Mouse (Mus musculus): ENCODE data around the gene Olfr464.

Gene Olfr464

DNA sequence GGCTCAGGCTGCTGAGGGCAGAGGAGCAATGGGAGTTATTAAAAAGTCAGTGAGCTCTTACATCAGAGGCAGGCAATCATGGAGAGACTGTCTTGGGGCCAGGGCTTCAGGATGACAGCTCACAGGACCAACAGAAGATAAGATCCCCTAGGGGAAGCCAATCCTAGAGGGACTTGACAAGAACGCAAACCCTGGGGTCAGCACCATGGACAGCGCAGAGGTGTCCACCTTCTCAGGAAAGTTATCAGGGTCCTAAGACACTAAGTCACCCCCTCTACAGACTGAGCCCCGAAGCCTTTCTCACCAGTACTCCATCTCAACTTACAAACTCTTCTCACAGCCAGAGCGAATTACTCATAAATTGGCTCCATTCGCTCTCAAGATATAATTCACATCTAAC, at the start of gene Olfr464:
Olfr464 (minus strand) TSS at position 2 of the 400 bp plus-strand sequence.
- no peak for TF ChIP-seq NANOG (IDR thresholded peaks at IDR 0.05; ENCODE audit: borderline replicate concordance, low read length)
- TF ChIP-seq CTCF (conservative IDR thresholded peaks at IDR 0.05; ENCODE audit: low read length): no peak
- no peak for TF ChIP-seq POU5F1 (IDR thresholded peaks at IDR 0.05; ENCODE audit: borderline replicate concordance, low read length)
- no peaks in the 10 kb centered on the region for H3K9me3 ChIP-seq (ENCODE audit: low read length)

DNA sequence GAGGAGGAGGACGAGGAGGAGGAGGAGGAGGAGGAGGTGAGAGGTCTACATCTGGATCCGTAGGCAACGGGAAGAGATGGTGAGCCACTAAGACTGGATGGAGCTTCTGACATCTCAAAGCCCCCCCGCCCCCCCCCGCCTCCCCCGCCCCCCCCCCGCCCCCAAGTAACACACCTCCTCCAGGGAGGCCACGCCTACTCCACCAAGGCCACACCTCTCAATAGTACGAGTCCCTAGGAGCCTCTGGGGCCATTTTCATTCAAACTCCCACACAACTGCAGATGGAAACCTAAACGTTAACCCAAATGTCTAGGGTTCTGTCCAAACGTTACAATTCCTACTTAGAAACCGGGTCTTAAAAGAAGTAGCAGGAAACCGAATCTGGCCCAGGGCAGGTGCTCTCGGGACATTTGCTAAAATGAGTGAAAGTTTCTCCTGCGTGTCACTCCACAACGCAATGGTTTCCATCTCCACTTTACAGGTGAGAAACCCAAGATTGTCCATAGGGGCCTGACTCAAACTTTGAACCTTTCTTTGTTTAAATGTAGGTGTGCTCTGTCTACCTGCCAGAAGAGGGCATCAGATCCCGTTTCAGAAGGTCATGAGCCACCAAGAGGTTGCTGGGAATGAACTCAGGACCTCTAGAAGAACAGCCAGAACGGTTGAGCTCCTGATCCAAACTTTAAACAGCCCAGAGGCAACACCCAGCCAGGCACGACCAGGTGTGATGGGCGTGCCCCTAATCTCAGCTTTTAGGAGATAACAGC, 47.8 kb upstream of the Olfr464 start:
- H3K36me3 ChIP-seq (ENCODE audit: insufficient read depth, low read length): no peaks in the 10 kb centered on the region
- no peaks in the 10 kb centered on the region for H3K9me3 ChIP-seq (ENCODE audit: low read length)
- H3K4me3 ChIP-seq (replicated peaks; ENCODE audit: low read length): no peak overlapping the region; the same call in 1 of the 2 replicates
- TF ChIP-seq CTCF (conservative IDR thresholded peaks at IDR 0.05; ENCODE audit: low read length): peak; percentile 32; the same call in 1 of the 2 replicates
- no peak for TF ChIP-seq POU5F1 (IDR thresholded peaks at IDR 0.05; ENCODE audit: borderline replicate concordance, low read length)
- H3K4me1 ChIP-seq (replicated peaks; ENCODE audit: low read depth, low read length): peaks cover 34% of the 10 kb centered on the region
- 0 out of 2 replicates have a peak, but pooled peaks cover 8% of the 10 kb centered on the region for H3K27me3 ChIP-seq (ENCODE audit: insufficient read depth, low read length)

More for the DNA sequence above, at the start of gene Olfr464:
- Histone ChIP-seq H3K27me3 (ENCODE audit: insufficient read depth, low read length) (peaks cover 11% of the 10 kb centered on the region), H3K4me1 (replicated peaks; ENCODE audit: low read depth, low read length) (peaks cover 3% of the 10 kb centered on the region; the same call in 1 of the 2 replicates), H3K4me3 (replicated peaks; ENCODE audit: low read length) (no peak within 1 kb of the TSS), H3K36me3 (ENCODE audit: insufficient read depth, low read length) (no peaks in the 10 kb centered on the region)

DNA sequence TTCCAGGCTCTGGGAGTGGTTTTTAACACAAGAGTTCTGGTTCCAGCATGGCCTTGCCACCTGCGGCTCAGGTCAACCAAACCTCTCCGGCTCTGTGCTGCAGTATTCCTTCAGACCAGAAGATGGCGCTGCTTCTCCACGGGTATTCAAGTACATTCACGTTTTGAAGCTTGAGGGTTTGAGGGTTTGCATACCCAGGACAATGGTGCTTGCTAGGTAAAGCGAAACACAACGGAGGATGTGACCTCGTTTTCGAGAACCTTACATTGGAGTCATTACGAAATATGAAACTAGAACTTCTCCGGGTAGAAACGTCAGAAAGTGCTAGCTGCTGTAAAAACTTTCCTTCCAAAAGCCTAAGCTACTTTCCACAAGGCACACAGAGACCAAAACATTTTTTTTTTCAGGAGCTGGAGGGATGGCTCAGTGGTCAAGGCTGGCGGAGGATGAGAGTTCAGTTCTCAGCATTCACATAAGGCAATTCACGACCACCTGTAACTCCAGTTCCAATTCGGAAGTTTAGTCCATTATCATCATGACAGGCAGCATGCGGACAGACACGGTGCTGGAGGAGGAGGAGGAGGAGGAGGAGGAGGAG, 47.0 kb upstream of the Olfr464 start:
- Histone ChIP-seq H3K9me3 (ENCODE audit: low read length) (no peaks in the 10 kb centered on the region), H3K4me3 (replicated peaks; ENCODE audit: low read length) (no peak overlapping the region), H3K36me3 (ENCODE audit: insufficient read depth, low read length) (no peaks in the 10 kb centered on the region), H3K4me1 (replicated peaks; ENCODE audit: low read depth, low read length) (peaks cover 34% of the 10 kb centered on the region), H3K27me3 (ENCODE audit: insufficient read depth, low read length) (peaks cover 8% of the 10 kb centered on the region; the same call in 1 of the 2 replicates)
- TF ChIP-seq NANOG (IDR thresholded peaks at IDR 0.05; ENCODE audit: borderline replicate concordance, low read length) (no peak), CTCF (conservative IDR thresholded peaks at IDR 0.05; ENCODE audit: low read length) (peak; percentile 91)

DNA sequence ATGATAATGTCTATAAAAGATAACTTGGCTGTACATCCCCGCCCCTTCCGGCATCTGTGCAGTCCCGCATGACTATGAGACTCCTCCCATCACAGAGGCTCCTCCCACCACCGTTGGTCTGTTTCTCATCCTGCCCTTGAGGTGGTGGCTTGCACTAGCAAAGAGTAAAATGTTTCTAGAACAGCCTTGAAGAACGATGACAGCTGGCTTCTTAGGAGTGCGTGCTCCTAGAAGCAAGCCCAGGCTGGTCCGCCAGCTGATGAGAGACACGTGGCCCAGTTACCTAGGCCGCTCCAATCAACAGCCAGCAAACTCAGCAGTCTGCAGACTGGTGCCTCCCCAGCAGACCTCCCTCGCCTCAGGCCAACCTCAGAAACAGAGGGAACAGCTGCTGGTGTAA, 45.4 kb upstream of the Olfr464 start:
- H3K4me3 ChIP-seq (replicated peaks; ENCODE audit: low read length): peak overlapping the region; percentile 37; the same call in 1 of the 2 replicates
- no peaks in the 10 kb centered on the region for H3K36me3 ChIP-seq (ENCODE audit: insufficient read depth, low read length)
- no peaks in the 10 kb centered on the region for H3K9me3 ChIP-seq (ENCODE audit: low read length)
- peaks cover 34% of the 10 kb centered on the region for H3K4me1 ChIP-seq (replicated peaks; ENCODE audit: low read depth, low read length)
- H3K27me3 ChIP-seq (ENCODE audit: insufficient read depth, low read length): peaks cover 8% of the 10 kb centered on the region; the same call in 1 of the 2 replicates
- TF ChIP-seq POU5F1 (IDR thresholded peaks at IDR 0.05; ENCODE audit: borderline replicate concordance, low read length): no peak

GRCm38 (mm10) chr11:87965293-87965692, 44.5 kb upstream of the Olfr464 start:
- Histone ChIP-seq H3K9me3 (ENCODE audit: low read length) (peaks cover 4% of the 10 kb centered on the region; the same call in 1 of the 2 replicates), H3K4me1 (replicated peaks; ENCODE audit: low read depth, low read length) (peaks cover 34% of the 10 kb centered on the region), H3K4me3 (replicated peaks; ENCODE audit: low read length) (no peak overlapping the region), H3K36me3 (ENCODE audit: insufficient read depth, low read length) (no peaks in the 10 kb centered on the region), H3K27me3 (ENCODE audit: insufficient read depth, low read length) (peaks cover 2% of the 10 kb centered on the region; the same call in 1 of the 2 replicates)
- no peak for TF ChIP-seq CTCF (conservative IDR thresholded peaks at IDR 0.05; ENCODE audit: low read length)
- no peak for TF ChIP-seq NANOG (IDR thresholded peaks at IDR 0.05; ENCODE audit: borderline replicate concordance, low read length)
- no peak for TF ChIP-seq POU5F1 (IDR thresholded peaks at IDR 0.05; ENCODE audit: borderline replicate concordance, low read length)

GRCm38 (mm10) chr11:87957066-87957465, 36.3 kb upstream of the Olfr464 start:
- Histone ChIP-seq H3K9me3 (ENCODE audit: low read length) (peaks cover 5% of the 10 kb centered on the region; the same call in 1 of the 2 replicates), H3K27me3 (ENCODE audit: insufficient read depth, low read length) (peaks cover 5% of the 10 kb centered on the region), H3K4me1 (replicated peaks; ENCODE audit: low read depth, low read length) (no peaks in the 10 kb centered on the region), H3K4me3 (replicated peaks; ENCODE audit: low read length) (no peak overlapping the region), H3K36me3 (ENCODE audit: insufficient read depth, low read length) (no peaks in the 10 kb centered on the region)
- TF ChIP-seq POU5F1 (IDR thresholded peaks at IDR 0.05; ENCODE audit: borderline replicate concordance, low read length) (no peak), NANOG (IDR thresholded peaks at IDR 0.05; ENCODE audit: borderline replicate concordance, low read length) (no peak), CTCF (conservative IDR thresholded peaks at IDR 0.05; ENCODE audit: low read length) (no peak)

DNA sequence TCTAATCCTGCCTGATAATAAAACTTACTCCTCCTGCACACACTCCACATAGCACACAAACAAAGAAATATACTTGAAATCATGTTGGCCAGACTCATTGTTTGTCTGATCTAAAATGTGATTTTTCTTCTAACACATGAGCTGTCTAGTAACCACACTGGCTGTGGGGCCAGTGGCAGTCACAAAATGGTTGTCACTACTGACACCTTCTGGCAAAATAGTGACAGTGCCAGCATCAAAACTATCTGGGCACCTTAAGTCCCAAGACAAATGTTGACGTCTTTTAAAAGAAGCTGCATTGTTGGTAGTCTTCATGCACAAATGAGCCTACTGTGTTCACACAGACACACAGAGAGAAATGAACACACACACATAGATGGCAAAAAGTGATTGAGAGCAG, 34.4 kb upstream of the Olfr464 start:
- Histone ChIP-seq H3K27me3 (ENCODE audit: insufficient read depth, low read length) (peaks cover 5% of the 10 kb centered on the region), H3K4me3 (replicated peaks; ENCODE audit: low read length) (no peak overlapping the region), H3K4me1 (replicated peaks; ENCODE audit: low read depth, low read length) (no peaks in the 10 kb centered on the region), H3K36me3 (ENCODE audit: insufficient read depth, low read length) (no peaks in the 10 kb centered on the region), H3K9me3 (ENCODE audit: low read length) (no peaks in the 10 kb centered on the region)
- TF ChIP-seq POU5F1 (IDR thresholded peaks at IDR 0.05; ENCODE audit: borderline replicate concordance, low read length) (no peak), CTCF (conservative IDR thresholded peaks at IDR 0.05; ENCODE audit: low read length) (peak; percentile 63)

- no peaks in the 10 kb centered on the region for H3K9me3 ChIP-seq (ENCODE audit: low read length)
- H3K4me1 ChIP-seq (replicated peaks; ENCODE audit: low read depth, low read length): no peaks in the 10 kb centered on the region
- H3K36me3 ChIP-seq (ENCODE audit: insufficient read depth, low read length): no peaks in the 10 kb centered on the region
- H3K27me3 ChIP-seq (ENCODE audit: insufficient read depth, low read length): no peaks in the 10 kb centered on the region
- H3K4me3 ChIP-seq (replicated peaks; ENCODE audit: low read length): no peak overlapping the region
- TF ChIP-seq POU5F1 (IDR thresholded peaks at IDR 0.05; ENCODE audit: borderline replicate concordance, low read length) (no peak), CTCF (conservative IDR thresholded peaks at IDR 0.05; ENCODE audit: low read length) (peak; percentile 12; the same call in 1 of the 2 replicates), NANOG (IDR thresholded peaks at IDR 0.05; ENCODE audit: borderline replicate concordance, low read length) (no peak)
Measured at GRCm38 (mm10) chr11:87949990-87950389, 29.2 kb upstream of the Olfr464 start.
